Mouse (Mus musculus) CH12.LX (cell line): ENCODE data around the gene Ncln. TPM values are rescaled to one million over a fixed set of nuclear protein-coding genes. Genes with fewer than 3 reads are reported as not detected.

ENCODE experiments used
- DNase-seq: peaks from one replicate; pipeline ENCODE4 v3.0.0-alpha.2; 2013; ENCODE audit errors: extremely low read depth
- H3K27ac ChIP-seq: 2 replicates; pipeline ENCODE4 v1.5.1; 2012; ENCODE audit warnings: low read depth, mild to moderate bottlenecking, control low read depth, moderate library complexity; ENCODE audit not compliant: insufficient read depth
- H3K27me3 ChIP-seq: replicated peaks from 2 replicates; pipeline ENCODE3; 2012; ENCODE audit warnings: inconsistent platforms
- H3K36me3 ChIP-seq, 2 experiments: replicated peaks in 1 of 2; 2 replicates each; pipeline versions ENCODE3 to v1.6.1; 2012; ENCODE audit warnings: inconsistent platforms in 1 of 2, low read length in 1 of 2, mild to moderate bottlenecking in 1 of 2, mixed read lengths in 1 of 2, moderate library complexity in 1 of 2; ENCODE audit not compliant: control insufficient read depth in 1 of 2, insufficient read depth in 1 of 2
- H3K4me1 ChIP-seq, 2 experiments: 2 replicates each; pipeline ENCODE4 v1.6.1; 2012; ENCODE audit warnings: inconsistent platforms in 1 of 2, moderate library complexity in 1 of 2; ENCODE audit not compliant: insufficient read depth in 2 of 2, control insufficient read depth in 1 of 2
- H3K4me2 ChIP-seq: 2 replicates; pipeline ENCODE4 v1.6.1; 2012; ENCODE audit warnings: low read depth, mild to moderate bottlenecking, control low read depth; ENCODE audit not compliant: poor library complexity, insufficient read depth, severe bottlenecking
- H3K4me3 ChIP-seq, 3 experiments: fragments of 150-350 bp in 1 of 3; sonication (generic) in 1 of 3; replicated peaks in 1 of 3; 2 replicates each; pipeline versions ENCODE3 to v1.5.1; 2011 to 2012; ENCODE audit warnings: low read depth in 2 of 3, low read length in 2 of 3, mild to moderate bottlenecking in 2 of 3, moderate library complexity in 2 of 3, control low read depth in 1 of 3, improper control_type of control experiment in 1 of 3, inconsistent platforms in 1 of 3, mixed read lengths in 1 of 3; ENCODE audit not compliant: poor library complexity in 1 of 3
- H3K79me2 ChIP-seq: replicated peaks from 2 replicates; pipeline ENCODE4 v1.6.1; 2012; ENCODE audit warnings: mild to moderate bottlenecking, moderate library complexity; ENCODE audit not compliant: control insufficient read depth, poor library complexity, insufficient read depth, severe bottlenecking; ENCODE audit errors: extremely low read depth
- H3K9ac ChIP-seq: 2 replicates; pipeline ENCODE4 v1.6.1; 2012; ENCODE audit warnings: low read depth, mild to moderate bottlenecking, control low read depth, moderate library complexity; ENCODE audit not compliant: insufficient read depth
- H3K9me3 ChIP-seq: replicated peaks from 2 replicates; pipeline ENCODE3; 2012; ENCODE audit warnings: low read length, inconsistent platforms, mixed read lengths
- CHD1 ChIP-seq: IDR thresholded peaks from 2 replicates; pipeline ENCODE4 v1.6.1; 2012; ENCODE audit warnings: low read depth, low read length, improper control_type of control experiment, inconsistent platforms
- CHD2 ChIP-seq: IDR thresholded peaks from 2 replicates; pipeline ENCODE4 v1.6.1; 2011; ENCODE audit warnings: low read length, improper control_type of control experiment
- CTCF ChIP-seq, 2 experiments: IDR thresholded peaks in 1 of 2; conservative IDR thresholded peaks in 1 of 2; 2 replicates each; pipeline ENCODE4 v1.5.1; 2011 to 2012; ENCODE audit warnings: low read depth in 2 of 2, low read length in 2 of 2, improper control_type of control experiment in 1 of 2, inconsistent platforms in 1 of 2, mild to moderate bottlenecking in 1 of 2, moderate library complexity in 1 of 2
- E2F4 ChIP-seq: IDR thresholded peaks from 2 replicates; pipeline ENCODE4 v1.6.1; 2011; ENCODE audit warnings: low read depth, low read length, improper control_type of control experiment; ENCODE audit not compliant: insufficient replicate concordance
- GABPA ChIP-seq: IDR thresholded peaks from 2 replicates; pipeline ENCODE4 v1.6.1; 2012; ENCODE audit warnings: low read depth, low read length, improper control_type of control experiment, inconsistent platforms; ENCODE audit not compliant: insufficient replicate concordance
- JUN ChIP-seq: IDR thresholded peaks from 2 replicates; pipeline ENCODE4 v1.6.1; 2011; ENCODE audit warnings: low read depth, mild to moderate bottlenecking, low read length, improper control_type of control experiment, moderate library complexity; ENCODE audit not compliant: insufficient read depth
- MXI1 ChIP-seq: IDR thresholded peaks from 2 replicates; pipeline ENCODE4 v1.6.1; 2011; ENCODE audit warnings: mild to moderate bottlenecking, low read depth, low read length, improper control_type of control experiment
- MYC ChIP-seq: IDR thresholded peaks from 2 replicates; pipeline ENCODE4 v1.6.1; 2011; ENCODE audit warnings: low read depth, mild to moderate bottlenecking, improper control_type of control experiment, low read length
- NELFE ChIP-seq: IDR thresholded peaks from 2 replicates; pipeline ENCODE4 v1.6.1; 2011; ENCODE audit warnings: low read depth, low read length, improper control_type of control experiment
- NRF1 ChIP-seq: IDR thresholded peaks from 2 replicates; pipeline ENCODE4 v1.6.1; 2014; ENCODE audit warnings: low read depth, mild to moderate bottlenecking, inconsistent platforms, low read length, improper control_type of control experiment, moderate library complexity
- POLR2AphosphoS2 ChIP-seq: IDR thresholded peaks from 2 replicates; pipeline ENCODE4 v1.6.1; 2011; ENCODE audit warnings: low read depth, low read length, improper control_type of control experiment
- RAD21 ChIP-seq: IDR thresholded peaks from 2 replicates; pipeline ENCODE4 v1.6.1; 2011; ENCODE audit warnings: low read depth, mild to moderate bottlenecking, low read length, improper control_type of control experiment, moderate library complexity
- RCOR1 ChIP-seq: conservative IDR thresholded peaks from 2 replicates; pipeline ENCODE4 v1.6.1; 2012; ENCODE audit warnings: low read depth, mild to moderate bottlenecking, inconsistent platforms, low read length, improper control_type of control experiment
- SIN3A ChIP-seq: IDR thresholded peaks from 2 replicates; pipeline ENCODE4 v1.6.1; 2012; ENCODE audit warnings: low read length, improper control_type of control experiment, inconsistent platforms
- SMC3 ChIP-seq: IDR thresholded peaks from 2 replicates; pipeline ENCODE4 v1.6.1; 2011; ENCODE audit warnings: low read depth, low read length, improper control_type of control experiment
- TBP ChIP-seq: conservative IDR thresholded peaks from 2 replicates; pipeline ENCODE4 v1.6.1; 2011; ENCODE audit warnings: low read depth, low read length, improper control_type of control experiment
- TCF12 ChIP-seq: IDR thresholded peaks from 2 replicates; pipeline ENCODE4 v1.6.1; 2014; ENCODE audit warnings: low read depth, mild to moderate bottlenecking, inconsistent platforms, low read length, improper control_type of control experiment
- ZC3H11A ChIP-seq: IDR thresholded peaks from 2 replicates; pipeline ENCODE4 v1.6.1; 2012; ENCODE audit warnings: low read depth, mild to moderate bottlenecking, inconsistent platforms, low read length, improper control_type of control experiment
- dilution Hi-C: fragments of 300-500 bp; cut with MboI; formaldehyde crosslinking; loops from 2 replicates; pipeline ENCODE4 v1.14.3; 2020; ENCODE audit warnings: low sequenced_read_pairs; ENCODE audit not compliant: extremely low pct_unique_long_range_greater_than_20kb, extremely low pct_ligation_motif_present
- in situ Hi-C: fragments of 300-500 bp; cut with MboI; formaldehyde crosslinking; loops from 3 replicates; pipeline ENCODE4 v1.14.3; 2019; ENCODE audit warnings: low sequenced_read_pairs, low pct_ligation_motif_present, low pct_unique_long_range_greater_than_20kb, mixed read lengths
- polyA plus RNA-seq: library from polyadenylated mRNA; unstranded; fragments of >175 nt; gene quantifications from 2 replicates; pipeline ENCODE4 v1.2.1, GENCODE M21; 2012; ENCODE audit warnings: low read depth; ENCODE audit not compliant: insufficient read length
- total RNA-seq, 2 experiments: library from RNA; depleted of rRNA; stranded (reverse); fragments of 300-350 nt in 1 of 2; fragments of >200 nt in 1 of 2; gene quantifications; 2 replicates each; pipeline ENCODE4 v1.2.3; 2012 to 2014

The Ncln gene
- total and polyA plus RNA-seq, 3 experiments, result 41.5 to 99.5 (median 89.5) TPM

DNA sequence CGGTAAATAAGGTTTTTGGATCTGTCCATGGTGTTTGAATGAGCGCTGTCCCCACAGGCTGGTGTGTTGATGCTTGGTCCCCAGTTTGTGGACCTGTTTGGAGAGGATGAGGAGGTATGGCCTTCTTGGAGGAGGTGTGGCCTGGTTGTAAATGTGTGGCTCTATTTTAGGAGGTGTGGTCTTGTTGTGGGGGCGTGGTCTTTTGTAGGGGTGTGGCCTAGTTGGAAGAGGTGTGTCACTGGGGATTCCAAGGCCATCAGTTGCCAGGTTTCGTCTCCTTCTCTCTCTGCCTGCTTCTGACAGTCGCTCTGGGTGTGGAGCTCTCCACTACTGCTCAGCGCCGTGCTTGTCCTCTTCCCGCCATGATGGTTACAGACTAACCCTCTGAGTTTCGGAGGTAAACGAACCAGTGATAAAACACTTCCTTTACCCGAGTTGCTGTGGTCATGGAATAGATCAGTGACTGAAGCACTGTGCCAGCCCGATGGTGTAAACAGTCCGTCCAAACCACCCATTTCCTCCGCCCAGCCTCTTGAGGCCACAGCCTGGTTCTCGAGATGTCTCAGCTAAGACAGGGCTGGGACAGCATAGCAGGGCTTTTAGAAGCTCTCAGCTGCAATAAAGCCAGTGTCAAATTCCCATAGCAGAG lies 8.9 kb upstream of the Ncln start:
- Histone ChIP-seq H3K27ac (no peak overlapping the region), H3K4me1 (no peaks in the 10 kb centered on the region), H3K9ac (no peak overlapping the region)
- TF ChIP-seq CTCF (conservative IDR thresholded peaks at IDR 0.05 in 1 of 2, IDR thresholded peaks at IDR 0.05 in 1 of 2; ENCODE audit: low read depth in 2 of 2, low read length in 2 of 2), result no peak
- TF ChIP-seq TBP, result no peak
- no peak for TF ChIP-seq CHD2
- TF ChIP-seq CHD1, result no peak
- no peak for TF ChIP-seq NRF1
- TF ChIP-seq E2F4, result no peak
- TF ChIP-seq MYC, result no peak
- no peak for TF ChIP-seq POLR2AphosphoS2
- no peak for TF ChIP-seq RAD21
- no peak for TF ChIP-seq TCF12
- TF ChIP-seq ZC3H11A, result no peak
- no peak for TF ChIP-seq SIN3A
- TF ChIP-seq JUN, result no peak
- TF ChIP-seq RCOR1, result no peak
- TF ChIP-seq NELFE, result no peak
- TF ChIP-seq, all 38 proteins: peak for 0
- dilution Hi-C loops, result no loop called here
- DNase-seq, result no peak
- H3K36me3 ChIP-seq, result peaks cover 8 to 40% of the 10 kb centered on the region in 2 experiments
- H3K79me2 ChIP-seq, result no peaks in the 10 kb centered on the region
- H3K4me3 ChIP-seq, result no peak overlapping the region
- H3K9me3 ChIP-seq, result peaks cover 6% of the 10 kb centered on the region
- peaks cover 2% of the 10 kb centered on the region for H3K27me3 ChIP-seq
- in situ Hi-C loops, result no loop called here
- H3K4me2 ChIP-seq, result no peak overlapping the region

DNA sequence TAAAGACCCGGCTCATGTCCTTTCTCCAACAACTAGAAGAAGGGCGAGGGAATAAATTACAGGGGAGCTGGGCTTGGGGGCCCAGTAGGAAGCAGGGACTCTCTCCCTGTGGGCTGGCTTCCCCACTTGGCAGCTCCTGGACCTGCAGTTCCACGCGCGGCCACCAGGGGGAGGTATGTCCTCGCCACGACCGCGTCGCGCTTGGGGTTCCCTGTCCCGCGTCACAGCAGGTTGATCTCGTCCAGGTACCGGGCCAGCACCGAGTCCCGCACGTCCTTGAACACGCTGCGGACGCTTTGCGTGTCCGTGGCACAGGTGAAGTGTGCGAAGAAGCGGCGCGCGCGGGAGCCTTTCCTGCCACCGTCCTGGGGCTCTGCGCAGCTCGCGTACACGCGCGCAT lies 6.5 kb upstream of the Ncln start:
- no peak overlapping the region for H3K27ac ChIP-seq
- peaks cover 6% of the 10 kb centered on the region for H3K9me3 ChIP-seq
- H3K27me3 ChIP-seq, result peaks cover 2% of the 10 kb centered on the region
- peaks cover 0 to 17% of the 10 kb centered on the region in 2 experiments for H3K36me3 ChIP-seq
- no peak overlapping the region for H3K4me3 ChIP-seq
- H3K4me2 ChIP-seq, result no peak overlapping the region
- dilution Hi-C loops (no loop called here), in situ Hi-C loops (no loop called here)
- peak; percentile 43 for DNase-seq
- TF ChIP-seq SMC3 (peak; percentile 95), CTCF (conservative IDR thresholded peaks at IDR 0.05 in 1 of 2, IDR thresholded peaks at IDR 0.05 in 1 of 2; ENCODE audit: low read depth in 2 of 2, low read length in 2 of 2) (peak; percentile 58 to 95), E2F4 (no peak), MXI1 (no peak), RCOR1 (no peak), RAD21 (peak; percentile 80), GABPA (no peak), ZC3H11A (peak; percentile 20; the same call in 1 of the 2 replicates)
- no peak overlapping the region for H3K9ac ChIP-seq
- peaks cover 10 to 17% of the 10 kb centered on the region in 2 experiments for H3K4me1 ChIP-seq
- H3K79me2 ChIP-seq, result no peaks in the 10 kb centered on the region
